Mouse (Mus musculus): ENCODE measurements around the gene Prkg1.

Prkg1 gene

GRCm38 (mm10) chr19:31621716-31622115 is 143.1 kb downstream of the Prkg1 start:
- no peak for DNase-seq (ENCODE audit: low spot score)

- DNase-seq (ENCODE audit: low spot score), result no peak
Measured at GRCm38 (mm10) chr19:31616830-31617229, 148.0 kb downstream of the Prkg1 start.

- no peak for DNase-seq (ENCODE audit: low spot score)
Measured at GRCm38 (mm10) chr19:31616159-31616558, 148.7 kb downstream of the Prkg1 start.

- no peak for DNase-seq (ENCODE audit: low spot score)
Measured at GRCm38 (mm10) chr19:31613146-31613545, 151.7 kb downstream of the Prkg1 start.

- no peak for DNase-seq (ENCODE audit: low spot score)
Measured at GRCm38 (mm10) chr19:31602578-31602977, 162.3 kb downstream of the Prkg1 start.

- no peak for DNase-seq (ENCODE audit: low spot score)
Measured at GRCm38 (mm10) chr19:31594011-31594410, 170.8 kb downstream of the Prkg1 start.

GRCm38 (mm10) chr19:31590701-31591100 is 174.1 kb downstream of the Prkg1 start:
- DNase-seq (ENCODE audit: low spot score), result no peak

- no peak for DNase-seq (ENCODE audit: low spot score)
Measured at GRCm38 (mm10) chr19:31577092-31577491, 187.7 kb downstream of the Prkg1 start.

GRCm38 (mm10) chr19:31564329-31564728 is 200.5 kb downstream of the Prkg1 start:
- DNase-seq (ENCODE audit: low spot score), result no peak

GRCm38 (mm10) chr19:31546063-31546462 is 218.8 kb downstream of the Prkg1 start:
- DNase-seq (ENCODE audit: low spot score), result no peak

- DNase-seq (ENCODE audit: low spot score), result no peak
Measured at GRCm38 (mm10) chr19:31531249-31531740, 233.5 kb downstream of the Prkg1 start.

GRCm38 (mm10) chr19:31530616-31531015 is 234.2 kb downstream of the Prkg1 start:
- no peak for DNase-seq (ENCODE audit: low spot score)

- DNase-seq (ENCODE audit: low spot score), result no peak
Measured at GRCm38 (mm10) chr19:31529890-31530289, 234.9 kb downstream of the Prkg1 start.

GRCm38 (mm10) chr19:31514490-31514889 is 250.3 kb downstream of the Prkg1 start:
- DNase-seq (ENCODE audit: low spot score), result no peak

- DNase-seq (ENCODE audit: low spot score), result no peak
Measured at GRCm38 (mm10) chr19:31507831-31508230, 257.0 kb downstream of the Prkg1 start.

GRCm38 (mm10) chr19:31506296-31506695 is 258.5 kb downstream of the Prkg1 start:
- DNase-seq (ENCODE audit: low spot score), result no peak

GRCm38 (mm10) chr19:31505041-31505440 is 259.8 kb downstream of the Prkg1 start:
- no peak for DNase-seq (ENCODE audit: low spot score)

GRCm38 (mm10) chr19:31497386-31497785 is 267.4 kb downstream of the Prkg1 start:
- no peak for DNase-seq (ENCODE audit: low spot score)

GRCm38 (mm10) chr19:31489606-31490005 is 275.2 kb downstream of the Prkg1 start:
- no peak for DNase-seq (ENCODE audit: low spot score)

GRCm38 (mm10) chr19:31471766-31472165 is 293.1 kb downstream of the Prkg1 start:
- no peak for DNase-seq (ENCODE audit: low spot score)

GRCm38 (mm10) chr19:31460188-31460587 is 304.6 kb downstream of the Prkg1 start:
- DNase-seq (ENCODE audit: low spot score), result no peak

- DNase-seq (ENCODE audit: low spot score), result no peak
Measured at GRCm38 (mm10) chr19:31444101-31444500, 320.7 kb downstream of the Prkg1 start.

- DNase-seq (ENCODE audit: low spot score), result no peak
Measured at GRCm38 (mm10) chr19:31442311-31442710, 322.5 kb downstream of the Prkg1 start.

- no peak for DNase-seq (ENCODE audit: low spot score)
Measured at GRCm38 (mm10) chr19:31433446-31433845, 331.4 kb downstream of the Prkg1 start.

- DNase-seq (ENCODE audit: low spot score), result no peak
Measured at GRCm38 (mm10) chr19:31431411-31431810, 333.4 kb downstream of the Prkg1 start.

Data from testis, postnatal 10 days (tissue).